Mouse (Mus musculus): ENCODE data around the gene Tas2r143. TPM values are rescaled to one million over a fixed set of nuclear protein-coding genes. Genes with fewer than 3 reads are reported as not detected.

Tas2r143 gene
- total RNA-seq (2021), result not detected

DNA sequence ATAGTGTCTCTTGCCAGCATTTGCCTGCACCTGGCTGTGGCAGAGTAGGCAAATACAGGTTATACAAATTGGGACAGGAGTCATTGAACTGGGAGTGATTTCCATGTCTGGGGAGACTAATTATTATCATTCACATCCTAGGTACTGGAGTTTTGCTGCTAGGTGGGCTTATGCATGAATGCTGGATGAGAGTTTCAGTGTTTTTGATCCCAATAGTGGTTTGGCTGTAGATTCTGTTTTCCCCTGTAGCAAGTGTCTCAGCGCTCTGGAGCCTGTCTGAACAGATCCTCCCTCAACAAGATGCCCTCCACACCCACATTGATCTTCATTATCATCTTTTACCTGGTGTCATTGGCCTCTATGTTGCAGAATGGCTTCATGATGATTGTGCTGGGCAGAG is at the start of gene Tas2r143:
Tas2r143 (plus strand) TSS at position 301 of the 400 bp plus-strand sequence.
- no peak for DNase-seq (ENCODE audit: extremely low spot score in 1 of 2, low spot score in 1 of 2)

DNA sequence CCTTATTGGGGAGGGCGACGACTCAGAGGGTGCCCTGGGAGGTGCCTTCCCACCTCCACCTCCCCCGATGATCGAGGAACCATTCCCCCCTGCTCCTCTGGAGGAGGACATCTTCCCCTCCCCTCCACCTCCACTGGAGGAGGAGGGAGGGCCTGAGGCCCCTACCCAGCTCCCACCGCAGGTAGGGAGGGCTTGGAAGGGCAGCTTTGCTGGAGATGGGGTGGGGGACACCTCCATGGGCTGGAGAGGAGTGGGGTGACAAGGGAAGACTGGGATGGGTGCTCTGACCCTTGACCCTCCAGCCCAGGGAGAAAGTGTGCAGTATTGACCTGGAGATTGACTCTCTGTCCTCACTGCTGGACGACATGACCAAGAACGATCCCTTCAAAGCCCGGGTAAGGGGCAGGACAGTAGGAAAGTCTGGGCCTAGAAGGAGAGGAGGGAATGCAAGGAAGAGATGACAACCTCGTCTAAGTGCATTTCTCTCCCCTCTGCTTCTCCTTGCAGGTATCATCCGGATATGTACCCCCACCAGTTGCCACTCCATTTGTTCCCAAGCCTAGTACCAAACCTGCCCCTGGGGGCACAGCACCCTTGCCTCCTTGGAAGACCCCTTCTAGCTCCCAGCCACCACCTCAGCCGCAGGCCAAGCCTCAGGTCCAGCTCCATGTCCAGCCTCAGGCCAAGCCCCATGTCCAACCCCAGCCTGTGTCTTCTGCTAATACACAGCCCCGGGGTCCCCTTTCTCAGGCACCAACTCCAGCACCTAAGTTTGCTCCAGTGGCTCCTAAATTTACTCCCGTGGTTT is 48.9 kb upstream of the Tas2r143 start:
- DNase-seq (ENCODE audit: extremely low spot score in 1 of 2, low spot score in 1 of 2), result no peak

DNA sequence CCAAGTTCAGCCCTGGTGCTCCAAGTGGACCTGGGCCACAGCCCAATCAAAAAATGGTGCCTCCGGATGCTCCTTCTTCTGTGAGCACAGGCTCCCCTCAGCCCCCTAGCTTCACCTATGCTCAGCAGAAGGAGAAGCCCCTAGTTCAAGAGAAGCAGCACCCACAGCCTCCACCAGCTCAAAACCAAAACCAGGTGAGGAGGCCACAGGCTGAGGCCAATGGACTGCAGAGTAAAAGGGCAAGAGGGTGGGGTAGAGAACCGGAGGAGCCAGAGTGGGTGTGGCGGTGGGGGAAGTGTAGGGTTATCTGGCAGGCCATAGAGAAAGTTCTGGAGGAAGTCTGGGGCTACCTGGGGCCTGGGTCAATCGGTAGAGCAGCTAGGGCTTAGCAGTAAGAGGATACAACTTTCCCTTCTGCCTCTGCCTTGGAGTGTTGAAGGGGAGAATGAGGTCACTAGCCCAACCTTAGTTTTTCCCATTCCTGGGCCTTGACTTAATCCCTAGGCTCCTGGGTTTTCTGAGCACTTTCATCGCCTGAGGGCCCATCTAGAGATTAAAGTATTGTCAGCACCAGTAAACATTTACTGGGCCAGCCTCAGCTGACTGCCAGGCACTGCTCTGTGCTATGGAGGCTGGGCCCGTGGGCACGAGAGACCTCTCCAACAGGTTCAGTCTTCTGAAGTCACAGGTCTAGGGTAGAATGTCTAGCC is 48.1 kb upstream of the Tas2r143 start:
- DNase-seq (ENCODE audit: extremely low spot score in 1 of 2, low spot score in 1 of 2), result no peak

DNA sequence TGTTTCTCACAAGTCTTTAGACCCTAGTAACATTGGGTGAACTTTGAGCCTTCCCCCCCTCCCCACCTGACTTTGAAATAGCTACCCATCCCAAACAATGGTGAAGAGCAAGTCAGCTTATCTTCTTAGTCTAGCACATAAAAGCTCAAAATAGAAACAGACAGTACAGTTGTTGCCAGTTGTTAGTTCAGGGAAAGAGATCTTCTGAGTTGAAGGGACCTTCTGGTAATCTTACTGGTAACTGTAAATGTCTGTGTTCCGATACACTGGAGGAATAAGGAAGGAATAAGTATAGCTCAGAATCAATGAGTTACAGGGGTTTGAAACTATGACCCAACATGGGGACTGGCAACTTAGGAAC is 47.6 kb upstream of the Tas2r143 start:
- no peak for DNase-seq (ENCODE audit: extremely low spot score in 1 of 2, low spot score in 1 of 2)

DNA sequence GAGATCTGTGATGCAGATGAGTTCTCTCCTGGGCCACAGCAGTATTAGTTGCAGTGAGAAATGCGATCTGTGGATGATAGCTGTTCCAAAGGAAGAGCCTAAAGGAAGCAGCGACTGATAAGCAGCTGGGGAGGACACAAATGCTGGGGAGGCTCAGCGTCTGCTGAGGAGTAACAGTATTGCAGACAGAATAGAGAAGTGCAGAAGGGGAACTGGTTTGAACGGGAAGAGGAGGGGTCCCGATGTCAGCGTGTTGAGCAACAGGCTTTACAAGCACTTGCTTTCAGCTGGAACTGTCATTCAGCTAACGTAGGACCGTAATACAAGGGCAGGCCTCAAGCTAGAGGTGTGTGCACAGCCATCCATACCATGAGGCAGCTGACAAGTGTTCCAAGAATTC is 46.9 kb upstream of the Tas2r143 start:
- DNase-seq (ENCODE audit: extremely low spot score in 1 of 2, low spot score in 1 of 2), result no peak

DNA sequence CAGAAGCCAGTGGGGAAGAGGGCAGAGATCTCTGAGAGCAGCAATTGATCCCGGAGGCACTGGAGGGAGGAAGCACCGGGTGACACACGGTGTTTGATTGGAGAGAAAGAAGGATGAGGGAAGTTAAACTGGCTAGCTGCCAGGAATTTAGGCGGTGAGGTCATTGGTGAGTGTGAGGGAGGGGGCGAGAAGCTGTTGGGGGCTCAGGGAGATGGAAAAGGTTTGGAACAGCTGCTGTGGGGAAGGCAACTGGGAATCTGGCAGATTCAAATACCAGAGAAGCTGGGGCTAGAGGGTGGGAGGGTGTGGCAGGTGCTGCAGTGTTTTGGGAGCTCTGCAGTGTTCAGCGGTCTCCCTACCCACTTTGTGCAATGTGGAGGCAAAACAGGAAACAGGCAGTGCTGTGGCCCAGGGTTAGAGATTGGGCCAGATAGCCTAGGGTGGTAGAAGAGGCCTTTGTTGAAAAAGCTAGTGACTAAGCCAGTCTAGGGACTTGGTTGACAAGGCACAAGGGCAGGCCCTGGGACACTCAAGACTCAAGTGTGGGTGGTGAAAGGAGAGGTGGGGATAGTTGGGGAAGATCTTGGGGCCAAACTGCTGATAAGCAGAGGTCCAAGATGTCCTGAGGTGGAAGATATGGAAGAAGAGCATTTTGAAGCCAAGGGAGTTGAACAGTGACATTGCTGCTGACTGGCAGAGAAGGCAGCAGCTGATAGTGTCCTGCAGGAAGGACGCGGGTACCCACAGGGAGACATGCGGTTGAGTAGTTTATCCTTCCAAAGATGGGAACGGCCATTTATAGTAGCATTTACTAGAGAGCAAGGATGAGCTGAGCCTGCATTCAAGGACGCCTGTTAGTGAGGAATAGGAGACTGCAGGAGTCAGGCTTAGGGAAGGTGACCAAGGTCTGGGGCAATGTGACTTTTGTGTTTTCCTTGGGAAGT is 45.7 kb upstream of the Tas2r143 start:
- DNase-seq (ENCODE audit: extremely low spot score in 1 of 2, low spot score in 1 of 2), result no peak

DNA sequence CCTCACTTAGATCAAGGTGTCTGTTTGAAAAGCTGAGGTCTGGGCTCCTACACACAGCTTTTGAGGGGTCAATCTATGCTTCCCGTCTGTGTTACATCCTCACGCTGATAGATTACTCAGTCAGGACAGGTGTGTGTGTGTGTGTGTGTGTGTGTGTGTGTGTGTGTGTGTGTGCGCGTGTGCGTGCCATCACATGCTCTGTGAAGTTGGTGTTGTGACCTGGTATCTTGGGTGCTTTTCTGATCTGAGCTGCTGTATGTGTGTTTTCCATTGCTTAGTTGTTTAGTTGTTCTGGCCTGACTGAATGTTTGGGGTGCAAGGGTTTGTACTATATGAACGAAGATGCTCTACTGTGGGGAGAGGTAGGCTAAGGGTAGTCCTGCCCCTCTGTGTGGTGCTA is 44.7 kb upstream of the Tas2r143 start:
- no peak for DNase-seq (ENCODE audit: extremely low spot score in 1 of 2, low spot score in 1 of 2)

DNA sequence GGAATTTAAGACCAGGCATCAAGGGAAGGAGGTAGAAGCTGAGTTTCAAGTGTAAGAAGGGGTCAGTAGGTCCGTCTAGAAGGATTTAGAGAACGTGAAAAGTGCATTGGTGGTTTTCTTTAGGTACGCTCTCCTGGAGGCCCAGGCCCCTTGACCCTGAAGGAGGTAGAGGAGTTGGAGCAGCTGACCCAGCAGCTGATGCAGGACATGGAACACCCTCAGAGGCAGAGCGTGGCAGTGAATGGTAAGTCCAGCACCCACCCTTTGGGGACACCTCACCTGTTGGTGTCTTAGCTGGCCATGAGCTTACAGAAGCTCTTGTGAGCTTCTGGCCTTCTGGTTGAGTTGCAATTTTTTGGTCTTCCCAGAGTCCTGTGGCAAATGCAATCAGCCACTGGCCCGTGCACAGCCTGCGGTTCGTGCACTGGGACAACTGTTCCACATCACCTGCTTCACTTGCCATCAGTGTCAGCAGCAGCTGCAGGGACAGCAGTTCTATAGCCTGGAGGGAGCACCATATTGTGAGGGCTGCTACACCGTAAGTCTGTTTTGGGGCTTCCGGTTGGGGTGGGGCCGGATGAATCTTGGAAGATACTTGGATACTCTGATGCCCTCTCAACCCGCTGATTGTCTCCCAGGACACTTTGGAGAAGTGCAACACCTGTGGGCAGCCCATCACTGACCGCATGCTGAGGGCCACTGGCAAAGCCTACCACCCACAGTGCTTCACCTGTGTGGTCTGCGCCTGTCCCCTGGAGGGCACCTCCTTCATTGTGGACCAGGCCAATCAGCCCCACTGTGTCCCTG is 44.0 kb upstream of the Tas2r143 start:
- DNase-seq (ENCODE audit: extremely low spot score in 1 of 2, low spot score in 1 of 2), result no peak

DNA sequence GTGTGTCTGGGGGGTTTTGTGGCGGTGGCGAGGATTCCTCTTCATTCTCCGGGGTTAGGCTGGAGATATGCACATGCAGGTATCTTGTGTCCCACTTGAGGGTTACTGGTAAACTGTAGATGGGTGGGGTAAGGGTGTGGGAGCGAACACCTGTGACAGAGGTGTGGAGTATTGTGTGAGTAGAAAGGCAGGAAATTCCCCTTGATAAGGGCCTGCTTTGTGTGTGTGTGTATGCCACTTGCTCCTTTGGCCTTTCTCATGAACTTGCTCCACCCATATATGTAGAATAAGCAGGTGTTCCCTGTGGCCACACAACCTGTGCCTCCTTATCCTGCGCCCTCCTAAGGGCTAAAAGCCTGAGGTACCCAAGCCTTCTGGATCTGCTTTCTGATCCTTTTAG is 43.1 kb upstream of the Tas2r143 start:
- no peak for DNase-seq (ENCODE audit: extremely low spot score in 1 of 2, low spot score in 1 of 2)

DNA sequence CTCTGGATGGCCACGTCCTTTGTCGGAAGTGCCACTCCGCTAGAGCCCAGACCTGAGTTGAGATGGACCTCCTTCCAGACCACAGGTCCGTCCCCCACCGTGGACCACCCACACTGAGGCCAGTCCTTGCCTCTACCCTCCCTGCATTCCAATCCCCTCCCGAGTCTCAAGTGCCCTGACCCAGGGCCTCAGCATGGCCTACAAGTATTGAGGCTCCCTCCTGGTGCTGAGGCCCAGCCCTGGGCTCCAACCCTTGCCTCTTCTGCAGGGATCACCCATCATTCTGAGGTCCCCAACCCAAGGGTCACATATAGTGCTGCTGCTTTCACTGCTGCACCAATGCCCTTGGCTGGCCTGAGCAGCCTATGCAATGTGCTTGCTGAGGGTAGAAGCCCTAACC is 42.1 kb upstream of the Tas2r143 start:
- no peak for DNase-seq (ENCODE audit: extremely low spot score in 1 of 2, low spot score in 1 of 2)

DNA sequence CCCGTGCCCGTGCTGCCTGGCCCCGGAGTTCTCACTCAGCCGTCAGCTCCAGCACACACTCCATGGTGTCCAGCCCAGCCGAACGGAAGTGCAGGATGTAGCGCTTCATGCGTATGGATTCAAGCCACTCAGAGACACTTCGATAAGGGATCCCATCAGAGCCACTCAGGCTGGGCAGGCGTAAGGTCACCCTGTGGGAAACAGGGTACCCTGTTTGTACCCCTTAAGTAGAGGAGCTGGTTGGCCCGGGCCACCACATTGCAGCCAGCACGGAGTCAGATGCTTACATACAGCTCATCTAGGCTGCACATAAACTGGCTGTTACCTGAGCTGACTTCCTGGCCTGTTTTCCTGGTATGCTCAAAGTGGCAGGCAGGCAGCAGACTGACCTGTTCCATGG is 41.1 kb upstream of the Tas2r143 start:
- DNase-seq (ENCODE audit: extremely low spot score in 1 of 2, low spot score in 1 of 2), result no peak

DNA sequence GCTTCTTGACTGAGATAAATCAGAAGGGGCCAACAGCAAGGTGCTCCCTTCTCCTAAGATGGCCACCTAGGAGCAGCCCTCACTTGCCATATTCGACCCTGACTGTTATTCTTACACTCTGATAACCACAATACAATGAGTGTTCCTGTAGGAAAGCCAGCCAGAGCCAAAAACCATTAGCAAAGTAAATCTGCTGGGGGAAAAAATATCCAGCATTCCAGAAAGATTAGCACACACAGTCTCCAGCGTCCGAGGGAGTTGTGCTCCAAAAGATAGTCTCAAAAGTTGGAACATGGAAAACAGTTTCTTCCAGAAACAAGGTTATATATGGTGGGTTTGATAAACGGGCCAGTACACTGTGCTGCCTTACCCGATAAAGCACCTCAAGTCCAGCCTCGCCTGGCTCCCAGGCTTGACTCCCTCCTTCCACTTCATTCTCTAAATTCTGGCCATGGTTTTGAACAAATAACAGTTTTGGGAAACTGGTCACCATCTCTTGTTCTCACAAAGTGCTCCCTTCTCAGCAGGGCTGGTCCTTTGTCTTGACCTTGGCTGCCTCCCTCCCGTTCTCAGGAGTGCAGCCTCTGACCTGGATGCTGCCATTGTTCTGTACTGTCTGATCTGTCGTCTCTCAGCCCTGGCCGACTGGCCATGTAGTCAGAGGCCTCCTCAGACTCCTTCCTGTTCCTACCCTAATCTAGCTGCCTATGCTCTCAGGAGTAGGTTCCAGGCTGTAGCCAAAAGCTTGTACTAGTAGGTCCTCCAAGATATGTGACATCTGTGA is 40.5 kb upstream of the Tas2r143 start:
- no peak for DNase-seq (ENCODE audit: extremely low spot score in 1 of 2, low spot score in 1 of 2)

DNA sequence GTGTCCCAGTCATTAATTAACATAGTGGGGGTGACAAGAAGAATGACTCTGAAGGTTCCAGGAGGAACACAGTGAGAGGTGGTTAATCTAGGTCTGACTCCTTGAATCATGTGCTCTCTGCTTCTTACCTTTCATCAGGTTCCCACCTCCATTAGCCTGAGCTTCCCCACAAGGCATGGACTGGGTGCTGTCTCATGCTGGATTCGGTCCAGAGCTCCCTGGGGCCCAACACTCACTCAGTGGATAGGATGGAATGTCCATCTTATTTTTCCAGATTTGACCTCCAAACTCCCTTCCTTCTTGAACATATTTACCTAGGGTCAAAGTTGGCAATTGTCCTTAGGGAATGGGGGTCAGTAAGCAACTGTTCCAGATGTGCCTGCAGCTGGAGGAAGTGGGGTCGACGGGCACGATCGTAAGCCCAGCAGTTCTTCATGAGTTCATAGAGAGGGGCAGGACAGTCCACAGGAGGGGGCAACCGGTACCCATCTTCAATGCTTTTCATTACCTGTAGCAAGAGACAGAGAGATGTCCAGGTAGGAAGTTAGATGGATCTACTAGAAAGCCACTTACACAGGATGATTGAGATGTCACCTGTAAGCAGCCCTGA is 39.7 kb upstream of the Tas2r143 start:
- DNase-seq (ENCODE audit: extremely low spot score in 1 of 2, low spot score in 1 of 2), result no peak

DNA sequence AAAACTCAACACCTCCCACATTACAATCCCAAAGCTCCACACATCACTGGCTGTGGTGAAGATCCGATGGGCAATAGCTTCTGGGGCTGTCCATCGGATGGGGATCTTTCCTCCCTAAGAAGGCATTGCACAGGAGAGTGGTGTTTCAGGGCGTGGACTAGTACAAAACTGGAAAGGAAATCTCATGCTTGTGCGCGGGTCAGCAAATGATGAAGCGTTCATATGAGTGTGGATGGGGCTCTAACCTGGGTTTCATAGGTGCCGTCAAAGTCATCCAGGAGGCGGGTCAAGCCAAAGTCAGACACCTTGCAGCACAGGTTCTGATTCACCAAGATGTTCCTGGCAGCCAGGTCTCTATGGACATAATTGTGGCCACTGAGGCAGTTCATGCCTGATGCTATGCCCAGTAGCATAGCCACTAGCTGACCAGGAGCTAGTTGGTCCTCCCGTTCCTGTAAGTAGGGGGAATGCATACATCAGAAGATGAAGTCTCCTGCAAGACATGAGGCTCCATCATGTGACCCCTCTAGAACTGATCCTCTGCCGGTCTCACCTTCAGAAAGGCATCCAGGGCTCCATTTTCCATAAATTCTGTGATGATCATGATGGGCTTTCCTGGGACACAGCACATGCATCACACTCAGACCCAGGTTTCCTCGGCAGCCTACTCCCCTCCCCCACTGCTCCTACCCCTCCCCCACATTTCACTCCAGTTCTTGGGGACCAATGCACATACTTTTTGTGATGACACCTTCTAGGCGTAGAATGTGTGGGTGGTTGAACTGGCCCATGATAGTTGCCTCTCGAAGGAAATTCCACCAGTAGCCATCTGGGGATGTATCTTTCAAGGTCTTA is 38.8 kb upstream of the Tas2r143 start:
- no peak for DNase-seq (ENCODE audit: extremely low spot score in 1 of 2, low spot score in 1 of 2)

DNA sequence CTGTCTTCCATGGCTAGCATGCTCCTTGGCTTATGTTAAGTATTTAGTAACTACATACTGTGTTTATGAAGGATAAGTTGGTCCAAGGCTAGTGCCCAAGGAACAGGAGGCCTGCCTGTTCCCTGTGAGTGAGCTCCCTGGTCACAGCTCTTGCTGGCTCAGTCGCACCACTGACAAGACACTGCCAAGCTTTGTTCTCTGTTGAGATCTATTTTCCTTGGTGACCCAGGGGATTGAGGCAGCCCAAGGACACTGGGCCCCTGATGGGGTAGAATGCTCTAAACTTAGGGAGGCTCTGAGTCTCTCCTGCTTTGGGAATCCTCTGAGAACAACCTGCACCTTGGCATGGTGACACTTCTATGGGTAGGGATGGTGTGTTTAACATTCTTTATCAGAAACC is 38.0 kb upstream of the Tas2r143 start:
- DNase-seq (ENCODE audit: extremely low spot score in 1 of 2, low spot score in 1 of 2), result no peak

DNA sequence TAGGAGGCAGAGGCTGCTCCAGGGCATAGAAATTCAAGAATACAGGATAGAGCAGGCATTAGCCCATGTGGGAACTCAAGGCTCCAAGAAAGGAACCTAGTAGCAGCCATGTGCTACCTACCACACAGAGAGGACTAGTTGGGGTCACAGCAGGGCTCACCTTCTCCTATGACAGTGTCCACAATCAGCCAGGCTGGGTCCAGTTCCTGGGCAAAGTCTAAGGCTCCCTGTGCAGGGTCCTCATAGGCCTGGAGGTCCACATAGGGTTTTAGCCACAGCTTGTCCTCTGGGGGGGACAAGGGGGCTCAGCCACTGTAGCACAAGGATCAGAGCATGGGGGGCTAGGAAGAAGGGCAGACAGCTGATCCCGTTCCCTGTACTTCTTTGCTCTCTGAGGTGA is 37.5 kb upstream of the Tas2r143 start:
- no peak for DNase-seq (ENCODE audit: extremely low spot score in 1 of 2, low spot score in 1 of 2)

DNA sequence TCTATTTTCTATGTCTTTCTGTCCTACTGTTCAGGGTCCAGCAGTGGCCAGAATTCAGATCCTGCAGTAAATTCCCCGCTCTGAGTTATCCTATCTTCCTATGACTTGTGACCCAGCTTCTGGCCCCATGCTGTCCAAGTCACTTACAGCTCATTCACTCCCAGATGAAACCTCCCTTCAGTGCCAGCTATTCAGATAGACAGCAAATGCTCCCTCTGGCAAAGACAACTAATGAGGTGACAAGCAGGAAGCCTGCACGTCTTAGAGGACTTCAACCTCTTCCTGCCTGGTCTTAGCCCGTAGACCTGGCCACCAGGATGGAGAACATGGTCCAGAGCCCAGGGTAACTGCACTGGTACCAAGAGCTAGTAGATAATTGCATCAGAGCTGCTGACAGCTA is 37.1 kb upstream of the Tas2r143 start:
- DNase-seq (ENCODE audit: extremely low spot score in 1 of 2, low spot score in 1 of 2), result no peak

DNA sequence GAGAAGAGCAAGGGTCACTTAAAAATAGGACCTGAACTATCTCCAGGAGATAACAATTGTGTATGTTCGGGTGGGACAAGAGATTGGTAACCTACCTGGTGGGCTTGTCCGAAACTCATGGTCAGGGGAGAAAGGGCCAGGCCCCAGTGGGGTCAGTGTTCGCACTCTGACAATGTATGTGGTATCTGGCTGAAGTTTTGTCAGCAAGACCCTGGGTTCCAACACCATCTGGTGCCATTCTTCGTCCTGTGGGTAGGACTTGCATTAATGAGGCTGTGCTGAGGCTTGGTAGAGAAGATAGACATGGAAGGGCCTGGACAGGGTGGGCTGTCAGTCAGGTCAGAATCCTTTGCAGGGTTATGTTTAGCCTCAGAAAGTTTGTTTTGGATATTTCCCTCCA is 36.0 kb upstream of the Tas2r143 start:
- no peak for DNase-seq (ENCODE audit: extremely low spot score in 1 of 2, low spot score in 1 of 2)
